9 mouse cellular contexts compared by ENCODE assay signal in genomic region chr4:106606639-106607554, GRCm38 (mm10). TPM values are rescaled to one million over a fixed set of nuclear protein-coding genes. Genes with fewer than 3 reads are reported as not detected.
DNase-seq lines count a peak whose midpoint lies in the region; ATAC-seq lines count a peak whose summit lies in the region.
"Had no signal": no experiment of that assay in that cellular context is flagged by ENCODE, and none has a peak within 500 bp of the region (broad histone marks: within the 10 kb centered on the region; RNA-seq: fewer than 3 reads in every experiment).

No protein-coding gene starts in this region.

- H3K9me3 ChIP-seq in heart, embryonic 16.5 days (replicated peaks; ENCODE audit: control insufficient read depth, low read length) = no peaks in the 10 kb centered on the region; the same call in 1 of the 2 replicates
- no peaks in the 10 kb centered on the region for H3K9me3 ChIP-seq in intestine, embryonic 16.5 days (ENCODE audit: control insufficient read depth, low read length)

- 36% methylated on average over 18 of the region's 18 CpGs for WGBS in heart, embryonic 16.5 days
- 40% methylated on average over 18 of the region's 18 CpGs for WGBS in intestine, embryonic 16.5 days

- no peak; the same call in 1 of the 2 replicates for ATAC-seq in heart, embryonic 16.5 days (replicated peaks; ENCODE audit: extremely low read depth, insufficient read depth, low FRiP score)
- peak; percentile 84 for ATAC-seq in intestine, embryonic 16.5 days
- no peak for ATAC-seq in granulocyte monocyte progenitor cell, adult 5-6 weeks (replicated peaks; ENCODE audit: poor library complexity, severe bottlenecking)

- H3K9ac ChIP-seq in heart, embryonic 16.5 days (ENCODE audit: low read length) = no peak overlapping the region
- H3K9ac ChIP-seq in intestine, embryonic 16.5 days (ENCODE audit: low read depth, low read length) = no peak overlapping the region

- no peaks in the 10 kb centered on the region for H3K36me3 ChIP-seq in heart, embryonic 16.5 days (ENCODE audit: control insufficient read depth, insufficient read depth)
- no peaks in the 10 kb centered on the region for H3K36me3 ChIP-seq in intestine, embryonic 16.5 days (ENCODE audit: control insufficient read depth, insufficient read depth, low read length)

- DNase-seq in heart, adult 11 months = no peak
- peak; percentile 51 for DNase-seq in embryo, embryonic 9.5 days (ENCODE audit: extremely low spot score)
- peak; percentile 33 for DNase-seq in neural tube, embryonic 10.5 days (ENCODE audit: extremely low spot score, low spot score)
- no peak for DNase-seq in gastrocnemius, postnatal 10 days
- DNase-seq in adipocyte (ENCODE audit: low spot score) = no peak

- 0 out of 2 replicates have a peak, but pooled peaks cover 2% of the 10 kb centered on the region for H3K4me1 ChIP-seq in heart, embryonic 16.5 days (ENCODE audit: control insufficient read depth, insufficient read depth, low read length)
- H3K4me1 ChIP-seq in intestine, embryonic 16.5 days (ENCODE audit: control insufficient read depth, insufficient read depth, low read length) = no peaks in the 10 kb centered on the region

- no peaks in the 10 kb centered on the region for H3K27me3 ChIP-seq in heart, embryonic 16.5 days (ENCODE audit: control insufficient read depth, insufficient read depth, low read length)
- no peaks in the 10 kb centered on the region for H3K27me3 ChIP-seq in intestine, embryonic 16.5 days (replicated peaks; ENCODE audit: control insufficient read depth, insufficient read depth, low read length)

- H3K4me2 ChIP-seq in heart, embryonic 16.5 days (ENCODE audit: low read depth, low read length) = peak overlapping the region; percentile 55
- H3K4me2 ChIP-seq in intestine, embryonic 16.5 days (ENCODE audit: low read depth, low read length) = no peak overlapping the region

- H3K27ac ChIP-seq in heart, embryonic 16.5 days (ENCODE audit: low read length) = no peak overlapping the region
- H3K27ac ChIP-seq in intestine, embryonic 16.5 days (ENCODE audit: low read length) = no peak overlapping the region

- peak overlapping the region; percentile 29 for H3K4me3 ChIP-seq in heart, embryonic 16.5 days (ENCODE audit: low read length)
- H3K4me3 ChIP-seq in intestine, embryonic 16.5 days (ENCODE audit: low read length) = no peak overlapping the region

RNA-seq across cellular contexts. Expression of gene Lexm, which starts 10.1 kb away (rescaled TPM):
- not detected in 2 replicates for polyA plus RNA-seq in heart, embryonic 16.5 days (2015; fragmentation: Nextera tagmentation; extraction: Ambion mirVana)
- not detected in 2 replicates for polyA plus RNA-seq in intestine, embryonic 16.5 days (2015; fragmentation: Nextera tagmentation; extraction: Ambion mirVana)
- total RNA-seq in granulocyte monocyte progenitor cell, adult 5-6 weeks (2014; fragmentation: Nextera tagmentation) = not detected in 2 replicates
- total RNA-seq in granulocyte monocyte progenitor cell, adult 5-6 weeks (2017) = not detected in 2 replicates
- total RNA-seq in gastrocnemius, postnatal 10 days (2021) = not detected
- polyA plus RNA-seq: small intestine, adult 2 months had no signal

RNA-seq across cellular contexts. Expression of gene Ttc22, which starts 15.3 kb away (rescaled TPM):
- polyA plus RNA-seq in heart, embryonic 16.5 days (2015; fragmentation: Nextera tagmentation; extraction: Ambion mirVana) = 0.50 and 0.55 TPM in 2 replicates
- 15.1 and 20.1 TPM in 2 replicates for polyA plus RNA-seq in intestine, embryonic 16.5 days (2015; fragmentation: Nextera tagmentation; extraction: Ambion mirVana)
- total RNA-seq in granulocyte monocyte progenitor cell, adult 5-6 weeks (2014; fragmentation: Nextera tagmentation) = not detected in 2 replicates
- total RNA-seq in granulocyte monocyte progenitor cell, adult 5-6 weeks (2017) = not detected in 2 replicates
- total RNA-seq in gastrocnemius, postnatal 10 days (2021) = under 1 TPM; 0.16 to 0.26 TPM

RNA-seq across cellular contexts. Expression of gene Pars2, which starts 44.0 kb away (rescaled TPM):
- 10.5 and 10.9 TPM in 2 replicates for polyA plus RNA-seq in heart, embryonic 16.5 days (2015; fragmentation: Nextera tagmentation; extraction: Ambion mirVana)
- 15.9 TPM in 2 replicates for polyA plus RNA-seq in intestine, embryonic 16.5 days (2015; fragmentation: Nextera tagmentation; extraction: Ambion mirVana)
- total RNA-seq in granulocyte monocyte progenitor cell, adult 5-6 weeks (2014; fragmentation: Nextera tagmentation) = 11.2 and 18.2 TPM in 2 replicates
- 8.2 and 13.9 TPM in 2 replicates for total RNA-seq in granulocyte monocyte progenitor cell, adult 5-6 weeks (2017)
- total RNA-seq in gastrocnemius, postnatal 10 days (2021) = 1 to 10 TPM; 3.9 to 4.5 TPM

RNA-seq across cellular contexts. Expression of gene Dhcr24, which starts 46.1 kb away (rescaled TPM):
- 1.7 and 1.9 TPM in 2 replicates for polyA plus RNA-seq in heart, embryonic 16.5 days (2015; fragmentation: Nextera tagmentation; extraction: Ambion mirVana)
- polyA plus RNA-seq in intestine, embryonic 16.5 days (2015; fragmentation: Nextera tagmentation; extraction: Ambion mirVana) = 5.5 and 6.4 TPM in 2 replicates
- total RNA-seq in granulocyte monocyte progenitor cell, adult 5-6 weeks (2014; fragmentation: Nextera tagmentation) = 19.6 and 22.2 TPM in 2 replicates
- total RNA-seq in granulocyte monocyte progenitor cell, adult 5-6 weeks (2017) = 8.7 and 14.4 TPM in 2 replicates
- total RNA-seq in gastrocnemius, postnatal 10 days (2021) = 10 to 100 TPM; 15.1 to 16.9 TPM

Comparison
In these comparisons a context has a peak if more than half of its experiments do, and no peak if none do; other contexts are left out.
1. DNase-seq: peak in embryo, embryonic 9.5 days (single experiment) and neural tube, embryonic 10.5 days (single experiment); none in heart, adult 11 months (single experiment), gastrocnemius, postnatal 10 days (single experiment) and adipocyte (single experiment).